Mouse (Mus musculus) heart, adult 2 months (tissue): ENCODE measurements around the gene Ip6k2.

ENCODE experiments used
- CTCF ChIP-seq: fragments of 200-600 bp; IDR thresholded peaks from 2 replicates; pipeline ENCODE4 v1.8.1; 2022; ENCODE audit warnings: antibody characterized with exemption, mild to moderate bottlenecking, moderate library complexity
- EP300 ChIP-seq: fragments of 200-500 bp; IDR thresholded peaks from 2 replicates; pipeline ENCODE4 v1.6.1; 2011; ENCODE audit warnings: low read depth, low read length, control low read depth; ENCODE audit not compliant: insufficient read depth
- POLR2A ChIP-seq: fragments of 200-500 bp; IDR thresholded peaks from 2 replicates; pipeline ENCODE4 v1.6.1; 2011; ENCODE audit warnings: mild to moderate bottlenecking, low read depth, low read length, control low read depth; ENCODE audit not compliant: insufficient read depth

DNA sequence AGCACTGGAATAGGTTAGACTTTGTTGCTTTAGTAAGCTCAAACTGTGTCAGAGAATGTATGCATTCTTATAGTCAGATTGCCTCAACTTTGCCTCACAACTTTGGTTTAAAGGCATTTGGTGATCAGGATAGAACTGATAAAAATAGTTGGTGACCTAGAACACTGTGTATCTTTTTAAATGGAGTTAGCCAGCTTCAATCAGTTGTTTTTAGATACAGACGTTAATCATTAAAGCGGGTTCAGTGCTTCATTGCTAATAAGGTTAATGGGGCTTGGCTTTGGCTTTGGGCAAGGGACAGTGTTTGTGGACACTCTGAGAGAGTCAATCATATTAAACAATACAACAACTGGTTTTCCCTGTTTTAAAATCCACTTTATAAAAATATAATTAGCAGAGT, 11.7 kb downstream of the Ip6k2 start:
- TF ChIP-seq POLR2A (no peak), CTCF (no peak), EP300 (no peak)
